Mouse (Mus musculus) intestine, embryonic 16.5 days (tissue): ENCODE measurements around the gene Pacsin3. TPM values are rescaled to one million over a fixed set of nuclear protein-coding genes. Genes with fewer than 3 reads are reported as not detected.
A peak's percentile ranks its signal among the peaks of the same experiment; 100 is the strongest.

Experiments
- ATAC-seq: fragments of 200-750 bp; cut with Nextera tagmentation; 2 replicates; pipeline ENCODE4 v1.8.0; 2017; ENCODE audit warnings: moderate TSS enrichment, moderate library complexity
- H3K27ac ChIP-seq: fragments of 300-500 bp; sonication (generic); 2 replicates; pipeline ENCODE4 v1.5.1; 2014; ENCODE audit warnings: mild to moderate bottlenecking, low read length
- H3K27me3 ChIP-seq: fragments of 300-500 bp; sonication (generic); replicated peaks from 2 replicates; pipeline ENCODE4 v1.6.1; 2014; ENCODE audit warnings: low read length, control low read depth, mixed read lengths; ENCODE audit not compliant: control insufficient read depth, insufficient read depth
- H3K36me3 ChIP-seq: fragments of 300-500 bp; sonication (generic); 2 replicates; pipeline ENCODE4 v1.6.1; 2014; ENCODE audit warnings: low read length, control low read depth; ENCODE audit not compliant: control insufficient read depth, insufficient read depth
- H3K4me1 ChIP-seq: fragments of 300-500 bp; sonication (generic); 2 replicates; pipeline ENCODE4 v1.6.1; 2014; ENCODE audit warnings: low read length, control low read depth, mixed read lengths; ENCODE audit not compliant: control insufficient read depth, insufficient read depth
- H3K4me2 ChIP-seq: fragments of 300-500 bp; sonication (generic); 2 replicates; pipeline ENCODE4 v1.6.1; 2014; ENCODE audit warnings: low read depth, low read length, control low read depth
- H3K4me3 ChIP-seq: fragments of 300-500 bp; sonication (generic); 2 replicates; pipeline ENCODE4 v1.5.1; 2014; ENCODE audit warnings: mild to moderate bottlenecking, low read length
- H3K9ac ChIP-seq: fragments of 300-500 bp; sonication (generic); 2 replicates; pipeline ENCODE4 v1.6.1; 2014; ENCODE audit warnings: low read depth, low read length
- H3K9me3 ChIP-seq: fragments of 300-500 bp; sonication (generic); 2 replicates; pipeline ENCODE4 v1.6.1; 2016; ENCODE audit warnings: low read length, control low read depth; ENCODE audit not compliant: control insufficient read depth
- WGBS: fragments of 180-500 bp; shearing (Covaris S2); extraction: QIAGEN DNeasy Blood & Tissue Kit; methylation state at CpG from one replicate; pipeline ENCODE4 v1.1.7; 2014; 5-methylcytosine and 5-hydroxymethylcytosine counted together
- polyA plus RNA-seq: library from polyadenylated mRNA; unstranded; fragments of >200 nt; fragmentation: Nextera tagmentation; extraction: Ambion mirVana; gene quantifications from 2 replicates; pipeline ENCODE4 v1.2.1, GENCODE M21; 2015

Gene Pacsin3
- polyA plus RNA-seq, 1 experiment from 2014 or later = 21.0 TPM

- no peak overlapping the region for H3K4me3 ChIP-seq
- no peaks in the 10 kb centered on the region for H3K27me3 ChIP-seq
- H3K36me3 ChIP-seq = no peaks in the 10 kb centered on the region
- no peaks in the 10 kb centered on the region for H3K9me3 ChIP-seq
- whole genome bisulfite sequencing = 65% methylated on average over 5 of the region's 5 CpGs
- H3K4me1 ChIP-seq = no peaks in the 10 kb centered on the region
- no peak overlapping the region for H3K4me2 ChIP-seq
- peak; percentile 57; the same call in 1 of the 2 replicates for ATAC-seq
- no peak overlapping the region for H3K27ac ChIP-seq
- H3K9ac ChIP-seq = no peak overlapping the region
Observed at GRCm38 (mm10) chr2:91242547-91242946, 13.2 kb upstream of the Pacsin3 start.

GRCm38 (mm10) chr2:91243416-91243815, 12.3 kb upstream of the Pacsin3 start:
- Histone ChIP-seq H3K4me1 (no peaks in the 10 kb centered on the region), H3K4me3 (no peak overlapping the region), H3K27ac (no peak overlapping the region), H3K36me3 (no peaks in the 10 kb centered on the region), H3K27me3 (no peaks in the 10 kb centered on the region), H3K4me2 (no peak overlapping the region), H3K9ac (no peak overlapping the region), H3K9me3 (no peaks in the 10 kb centered on the region)
- 69% methylated on average over 3 of the region's 3 CpGs for WGBS
- ATAC-seq = no peak

- Histone ChIP-seq H3K9me3 (no peaks in the 10 kb centered on the region), H3K27me3 (no peaks in the 10 kb centered on the region), H3K4me2 (no peak overlapping the region), H3K27ac (no peak overlapping the region), H3K9ac (no peak overlapping the region), H3K4me3 (no peak overlapping the region), H3K36me3 (no peaks in the 10 kb centered on the region), H3K4me1 (no peaks in the 10 kb centered on the region)
- 75% methylated on average over 5 of the region's 5 CpGs for WGBS
- no peak for ATAC-seq
Observed at GRCm38 (mm10) chr2:91244557-91245228, 11.1 kb upstream of the Pacsin3 start.

DNA sequence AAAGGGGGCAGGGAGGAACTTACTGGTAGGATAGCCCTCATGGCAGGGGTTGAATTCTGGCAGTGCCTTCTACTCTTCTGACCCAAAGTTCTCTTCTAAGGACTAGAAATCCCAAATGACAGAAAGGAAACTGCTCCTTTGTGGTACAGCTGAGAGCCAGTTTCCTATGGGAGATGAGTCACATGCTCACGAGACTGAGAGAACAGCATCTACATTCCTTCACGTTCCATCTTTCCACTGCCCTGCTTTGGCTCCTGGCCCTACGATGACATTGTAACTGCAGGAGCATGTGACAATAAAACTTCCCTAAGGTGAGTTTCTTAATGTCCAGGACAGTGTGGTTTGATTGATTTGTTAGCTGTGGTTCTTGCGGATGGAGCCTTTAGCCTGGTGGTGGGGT, 7.4 kb upstream of the Pacsin3 start:
- WGBS = 87% methylated on average over 4 of the region's 4 CpGs
- Histone ChIP-seq H3K27ac (no peak overlapping the region), H3K4me1 (no peaks in the 10 kb centered on the region), H3K36me3 (no peaks in the 10 kb centered on the region), H3K4me3 (no peak overlapping the region), H3K9me3 (no peaks in the 10 kb centered on the region), H3K4me2 (no peak overlapping the region), H3K9ac (no peak overlapping the region), H3K27me3 (no peaks in the 10 kb centered on the region)
- no peak for ATAC-seq

DNA sequence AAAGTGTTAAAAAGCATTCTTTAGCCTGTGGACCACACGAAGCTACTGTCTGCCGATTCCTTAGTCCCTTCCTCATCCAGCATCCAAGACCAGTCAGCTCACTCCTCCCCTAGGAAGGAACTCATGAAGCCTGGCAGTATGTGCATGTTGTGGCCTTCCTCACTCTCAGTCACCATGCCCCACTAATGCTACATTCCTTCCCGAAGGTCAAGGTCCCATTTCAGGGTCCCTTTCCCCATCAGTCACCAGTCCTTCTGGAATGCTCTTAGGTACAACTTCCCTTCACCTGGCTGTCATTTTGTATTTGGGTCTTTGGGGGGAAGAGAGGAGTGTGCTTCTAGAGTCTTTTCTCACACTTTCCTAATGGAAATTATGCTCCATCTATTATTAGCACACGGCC, 3.8 kb upstream of the Pacsin3 start:
- peaks cover 7% of the 10 kb centered on the region; the same call in 1 of the 2 replicates for H3K4me1 ChIP-seq
- no peak overlapping the region for H3K4me3 ChIP-seq
- no peaks in the 10 kb centered on the region for H3K36me3 ChIP-seq
- no peaks in the 10 kb centered on the region for H3K9me3 ChIP-seq
- H3K4me2 ChIP-seq = no peak overlapping the region
- no peak for ATAC-seq
- peaks cover 2% of the 10 kb centered on the region; the same call in 1 of the 2 replicates for H3K27me3 ChIP-seq
- no peak overlapping the region for H3K27ac ChIP-seq
- WGBS = 70% methylated on average over 4 of the region's 4 CpGs
- no peak overlapping the region for H3K9ac ChIP-seq

DNA sequence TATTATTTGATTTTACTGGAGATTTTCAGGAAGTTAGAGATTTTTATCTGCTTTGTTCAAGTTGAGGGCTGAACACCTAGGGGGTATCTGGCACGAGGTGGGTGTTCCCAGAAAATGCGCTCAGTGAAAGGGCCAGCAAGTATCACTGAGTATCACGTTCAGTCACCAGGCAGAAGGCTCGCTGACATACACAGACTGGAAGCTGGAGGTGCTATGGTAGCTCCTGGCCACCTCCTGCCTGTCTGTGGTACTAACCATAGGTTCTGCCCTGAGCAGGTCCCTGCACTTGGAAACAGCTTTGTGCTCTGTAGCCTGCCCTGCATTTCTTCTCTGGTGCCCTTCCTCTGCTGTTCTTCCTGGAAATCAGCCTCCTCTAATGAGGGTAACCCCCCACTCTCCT, 3.2 kb upstream of the Pacsin3 start:
- whole genome bisulfite sequencing = 64% methylated on average over 4 of the region's 4 CpGs
- no peak for ATAC-seq
- H3K27me3 ChIP-seq = peaks cover 2% of the 10 kb centered on the region; the same call in 1 of the 2 replicates

DNA sequence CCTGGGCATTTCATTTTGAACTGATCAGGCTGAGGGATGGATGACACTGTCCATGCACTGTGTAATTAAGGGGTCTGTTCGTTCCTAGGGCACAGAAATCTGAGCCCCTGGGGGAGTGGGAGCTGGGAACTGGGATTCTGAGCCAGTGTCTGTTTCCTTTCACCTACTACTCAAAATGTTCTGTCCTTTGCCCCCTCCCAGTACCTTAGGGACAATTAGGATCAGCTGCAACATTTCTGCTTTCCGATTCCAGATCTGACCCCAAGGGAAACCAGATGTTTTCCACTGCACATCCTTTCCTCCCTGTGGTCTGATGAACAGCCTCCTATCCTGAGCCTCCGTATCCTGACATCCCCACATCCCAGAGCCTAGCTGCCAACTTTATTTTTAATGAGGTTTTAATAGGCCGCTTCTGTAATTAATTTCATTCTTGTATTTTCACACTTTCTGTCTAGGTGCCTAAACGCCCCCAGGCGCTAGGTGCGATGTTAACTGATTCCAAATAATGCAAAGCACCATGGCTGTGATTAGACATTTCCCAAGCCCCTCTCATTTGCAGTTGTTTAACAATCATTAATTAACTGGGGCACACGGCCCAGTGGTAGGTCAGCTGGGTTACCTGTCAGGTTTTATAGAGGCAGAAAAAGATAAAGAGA, 901 bp upstream of the Pacsin3 start:
- Histone ChIP-seq H3K9ac (no peak overlapping the region), H3K9me3 (no peaks in the 10 kb centered on the region), H3K27ac (no peak overlapping the region), H3K36me3 (no peaks in the 10 kb centered on the region), H3K4me2 (no peak overlapping the region), H3K27me3 (peaks cover 2% of the 10 kb centered on the region; the same call in 1 of the 2 replicates), H3K4me1 (peaks cover 22% of the 10 kb centered on the region), H3K4me3 (no peak overlapping the region)
- WGBS = 40% methylated on average over 8 of the region's 8 CpGs
- ATAC-seq = no peak

More for the DNA sequence above, 3.2 kb upstream of the Pacsin3 start:
- Histone ChIP-seq H3K4me3 (no peak overlapping the region), H3K4me1 (peaks cover 12% of the 10 kb centered on the region), H3K4me2 (no peak overlapping the region), H3K9ac (no peak overlapping the region), H3K27ac (no peak overlapping the region), H3K36me3 (no peaks in the 10 kb centered on the region), H3K9me3 (no peaks in the 10 kb centered on the region)

DNA sequence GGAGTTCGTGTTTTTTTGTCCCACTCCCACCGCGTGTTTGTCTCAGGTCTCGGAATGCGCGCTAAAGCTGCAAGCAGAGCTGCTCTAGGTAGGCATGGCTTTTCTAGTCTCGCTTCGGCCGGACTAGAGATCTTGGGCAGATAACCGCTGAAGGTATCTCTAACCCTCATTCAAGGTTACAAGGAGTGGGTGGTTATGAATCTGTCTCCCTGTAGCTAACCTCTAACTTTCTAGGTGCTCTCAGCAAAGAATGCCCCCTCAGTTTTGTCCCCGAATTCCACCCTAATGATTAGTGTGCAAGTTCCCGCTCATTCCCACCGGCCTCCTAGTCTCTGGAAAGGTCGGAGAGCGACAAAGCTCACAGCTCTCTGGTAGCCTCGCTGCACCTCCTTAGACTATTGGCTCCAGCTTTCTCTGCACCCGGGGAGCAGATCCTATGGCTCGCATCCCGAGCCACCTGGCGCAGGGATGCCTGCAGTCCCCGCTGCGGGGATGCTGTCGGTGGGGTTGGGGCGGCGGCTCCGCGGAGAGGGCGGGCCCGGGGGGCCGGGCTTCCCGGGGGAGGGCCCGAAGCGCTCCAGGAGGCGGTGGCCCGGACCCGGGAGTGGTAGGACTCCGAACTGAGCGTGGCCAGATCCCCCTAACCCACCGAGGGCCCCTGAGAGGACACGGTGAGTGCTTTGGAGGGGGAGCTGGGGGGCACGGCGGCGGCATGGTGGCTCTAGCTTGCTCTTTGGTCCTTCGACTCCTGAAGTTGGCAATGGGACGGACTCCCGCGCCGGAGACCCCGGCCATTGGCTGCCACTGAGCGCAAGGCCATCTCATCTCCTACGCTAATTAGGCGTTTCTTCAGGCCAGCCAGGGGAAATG, 737 bp downstream of the Pacsin3 start:
- Histone ChIP-seq H3K9ac (peak overlapping the region; percentile 72), H3K27ac (peak overlapping the region; percentile 36), H3K4me3 (peak overlapping the region; percentile 76), H3K9me3 (no peaks in the 10 kb centered on the region), H3K4me2 (peak overlapping the region; percentile 96), H3K27me3 (peaks cover 2% of the 10 kb centered on the region; the same call in 1 of the 2 replicates), H3K36me3 (no peaks in the 10 kb centered on the region), H3K4me1 (peaks cover 22% of the 10 kb centered on the region)
- ATAC-seq = peak; percentile 82
- WGBS = 1% methylated on average over 52 of the region's 52 CpGs
